Comparison of ENCODE assay signal across 8 mouse cellular contexts in genomic region chr11:96943746-96944304, GRCm38 (mm10). TPM values are rescaled to one million over a fixed set of nuclear protein-coding genes. Genes with fewer than 3 reads are reported as not detected.
DNase-seq lines count a peak whose midpoint lies in the region; ATAC-seq lines count a peak whose summit lies in the region.

Gene Pnpo, minus strand, starts transcription at chr11:96943986.

- no peaks in the 10 kb centered on the region for H3K27me3 ChIP-seq in forebrain, embryonic 11.5 days (ENCODE audit: control insufficient read depth, insufficient read depth, low read length)
- no peaks in the 10 kb centered on the region for H3K27me3 ChIP-seq in heart, embryonic 16.5 days (ENCODE audit: control insufficient read depth, insufficient read depth, low read length)
- H3K27me3 ChIP-seq in liver, embryonic 15.5 days: no peaks in the 10 kb centered on the region
- H3K27me3 ChIP-seq in neural tube, embryonic 12.5 days (replicated peaks): no peaks in the 10 kb centered on the region

- peak within 1 kb of the TSS; percentile 88 for H3K4me2 ChIP-seq in forebrain, embryonic 11.5 days (ENCODE audit: low read depth, low read length, severe bottlenecking)
- peak within 1 kb of the TSS; percentile 97 for H3K4me2 ChIP-seq in heart, embryonic 16.5 days (ENCODE audit: low read depth, low read length)
- H3K4me2 ChIP-seq in liver, embryonic 15.5 days: peak within 1 kb of the TSS; percentile 95
- H3K4me2 ChIP-seq in neural tube, embryonic 12.5 days (replicated peaks): peak within 1 kb of the TSS; percentile 92

- peaks cover 4% of the 10 kb centered on the region; the same call in 1 of the 2 replicates for H3K4me1 ChIP-seq in forebrain, embryonic 11.5 days (replicated peaks; ENCODE audit: control insufficient read depth, insufficient read depth, low read length)
- peaks cover 3% of the 10 kb centered on the region; the same call in 1 of the 2 replicates for H3K4me1 ChIP-seq in heart, embryonic 16.5 days (ENCODE audit: control insufficient read depth, insufficient read depth, low read length)
- peaks cover 79% of the 10 kb centered on the region for H3K4me1 ChIP-seq in liver, embryonic 15.5 days (replicated peaks)
- H3K4me1 ChIP-seq in neural tube, embryonic 12.5 days: peaks cover 11% of the 10 kb centered on the region

- H3K27ac ChIP-seq in forebrain, embryonic 11.5 days (ENCODE audit: low read depth, low read length): no peak within 1 kb of the TSS
- H3K27ac ChIP-seq in heart, embryonic 16.5 days (ENCODE audit: low read length): peak within 1 kb of the TSS; percentile 36
- H3K27ac ChIP-seq in liver, embryonic 15.5 days (replicated peaks): peak within 1 kb of the TSS; percentile 100
- H3K27ac ChIP-seq in neural tube, embryonic 12.5 days: no peak within 1 kb of the TSS

- peak; percentile 86 to 88 for DNase-seq in CD8-positive naive resting alpha-beta T cell, adult 2 months (ENCODE audit: low read depth in 2 of 2, low spot score in 2 of 2)
- DNase-seq in c-Kit-positive CD71-positive TER-119-negative erythroid progenitor cells, embryonic 14.5 days (ENCODE audit: low read depth): peak; percentile 97
- peak; percentile 91 for DNase-seq in forebrain, embryonic 11.5 days (ENCODE audit: low spot score)
- DNase-seq in kidney, postnatal 36 days: peak; percentile 94 to 98
- DNase-seq in telencephalon, adult 2 months (ENCODE audit: low read depth, low spot score): peak; percentile 99

- no peaks in the 10 kb centered on the region for H3K9me3 ChIP-seq in forebrain, embryonic 11.5 days (ENCODE audit: control insufficient read depth, low read length)
- no peaks in the 10 kb centered on the region for H3K9me3 ChIP-seq in heart, embryonic 16.5 days (replicated peaks; ENCODE audit: control insufficient read depth, low read length)
- H3K9me3 ChIP-seq in liver, embryonic 15.5 days (replicated peaks): no peaks in the 10 kb centered on the region
- no peaks in the 10 kb centered on the region for H3K9me3 ChIP-seq in neural tube, embryonic 12.5 days

- under 1% methylated on average over 29 of the region's 29 CpGs for WGBS in forebrain, embryonic 11.5 days
- 0% methylated on average over 29 of the region's 29 CpGs for WGBS in heart, embryonic 16.5 days
- WGBS in liver, embryonic 15.5 days (ENCODE audit: insufficient replicate concordance): under 1% methylated on average over 29 of the region's 29 CpGs
- under 1% methylated on average over 29 of the region's 29 CpGs for WGBS in neural tube, embryonic 12.5 days

- ATAC-seq in forebrain, embryonic 11.5 days (replicated peaks; ENCODE audit: low FRiP score): peak; percentile 94
- peak; percentile 98 for ATAC-seq in heart, embryonic 16.5 days (replicated peaks; ENCODE audit: extremely low read depth, insufficient read depth, low FRiP score)
- ATAC-seq in liver, embryonic 15.5 days (ENCODE audit: insufficient read depth): peak; percentile 84
- peak; percentile 95 for ATAC-seq in neural tube, embryonic 12.5 days (ENCODE audit: low FRiP score, low read depth)

- H3K36me3 ChIP-seq in forebrain, embryonic 11.5 days (ENCODE audit: control insufficient read depth, insufficient read depth, low read length): no peaks in the 10 kb centered on the region
- H3K36me3 ChIP-seq in heart, embryonic 16.5 days (ENCODE audit: control insufficient read depth, insufficient read depth): no peaks in the 10 kb centered on the region
- H3K36me3 ChIP-seq in liver, embryonic 15.5 days (replicated peaks): peaks cover 41% of the 10 kb centered on the region
- H3K36me3 ChIP-seq in neural tube, embryonic 12.5 days: no peaks in the 10 kb centered on the region

- H3K9ac ChIP-seq in forebrain, embryonic 11.5 days (ENCODE audit: low read length): peak within 1 kb of the TSS; percentile 51
- H3K9ac ChIP-seq in heart, embryonic 16.5 days (ENCODE audit: low read length): peak within 1 kb of the TSS; percentile 79
- H3K9ac ChIP-seq in liver, embryonic 15.5 days: peak within 1 kb of the TSS; percentile 95
- peak within 1 kb of the TSS; percentile 60 for H3K9ac ChIP-seq in neural tube, embryonic 12.5 days

- peak within 1 kb of the TSS; percentile 47 for H3K4me3 ChIP-seq in forebrain, embryonic 11.5 days (ENCODE audit: low read depth, low read length)
- H3K4me3 ChIP-seq in heart, embryonic 16.5 days (ENCODE audit: low read length): peak within 1 kb of the TSS; percentile 70
- H3K4me3 ChIP-seq in liver, embryonic 15.5 days (replicated peaks): peak within 1 kb of the TSS; percentile 83
- peak within 1 kb of the TSS; percentile 49 for H3K4me3 ChIP-seq in neural tube, embryonic 12.5 days

RNA-seq across cellular contexts. Expression of gene Pnpo, which starts in this region (rescaled TPM):
- polyA plus RNA-seq in forebrain, embryonic 11.5 days (2014; fragmentation: Nextera tagmentation; extraction: Ambion mirVana): 24.8 and 28.8 TPM in 2 replicates
- polyA plus RNA-seq in heart, embryonic 16.5 days (2015; fragmentation: Nextera tagmentation; extraction: Ambion mirVana): 45.8 and 48.9 TPM in 2 replicates
- polyA plus RNA-seq in liver, embryonic 15.5 days (2015; fragmentation: Nextera tagmentation; extraction: Ambion mirVana): 719 and 785 TPM in 2 replicates
- 18.3 and 18.9 TPM in 2 replicates for polyA plus RNA-seq in neural tube, embryonic 12.5 days (2016; fragmentation: Nextera tagmentation; extraction: Ambion mirVana)

Comparison
In these comparisons a context has a peak if more than half of its experiments do, and no peak if none do; other contexts are left out.
1. RNA of gene Pnpo (polyA plus RNA-seq): 719 to 785 TPM in liver, embryonic 15.5 days; 45.8 to 48.9 TPM in heart, embryonic 16.5 days, 24.8 to 28.8 TPM in forebrain, embryonic 11.5 days and 18.3 to 18.9 TPM in neural tube, embryonic 12.5 days; every median in the first group is over 10 times any median in the second.
2. H3K27ac ChIP-seq: peak in heart, embryonic 16.5 days (single experiment) and liver, embryonic 15.5 days (single experiment); none in forebrain, embryonic 11.5 days (single experiment) and neural tube, embryonic 12.5 days (single experiment).
3. Peak in every context shown above with its lines, with median percentiles within 50 percentile points of each other: DNase-seq, ATAC-seq, H3K4me2 ChIP-seq, H3K4me3 ChIP-seq and H3K9ac ChIP-seq.